Mouse (Mus musculus) heart, embryonic 10.5 days (tissue): ENCODE measurements at regions not wholly inside any gene's neighbourhood (a gene's known extent, or its start where the extent isn't known, plus 50 kb on each side); places are given as distances from the start of the nearest gene placed in this dataset.

Experiments
- DNase-seq: peaks from one replicate; pipeline ENCODE4 v3.0.0-alpha.2; 2017; ENCODE audit warnings: low spot score
- H3K27ac ChIP-seq: fragments of 300-500 bp; sonication (generic); 2 replicates; pipeline ENCODE4 v1.5.1; 2016; ENCODE audit warnings: mild to moderate bottlenecking
- H3K27me3 ChIP-seq: fragments of 300-500 bp; sonication (generic); 2 replicates; pipeline ENCODE4 v1.6.1; 2016; ENCODE audit warnings: mild to moderate bottlenecking; ENCODE audit not compliant: poor library complexity, insufficient read depth, severe bottlenecking
- H3K36me3 ChIP-seq: fragments of 300-500 bp; sonication (generic); 2 replicates; pipeline ENCODE4 v1.6.1; 2016; ENCODE audit warnings: mild to moderate bottlenecking, moderate library complexity
- H3K4me1 ChIP-seq: fragments of 300-500 bp; sonication (generic); 2 replicates; pipeline ENCODE4 v1.6.1; 2016; ENCODE audit warnings: mild to moderate bottlenecking
- H3K4me3 ChIP-seq: fragments of 300-500 bp; sonication (generic); 2 replicates; pipeline ENCODE4 v1.5.1; 2016; ENCODE audit warnings: mild to moderate bottlenecking, moderate library complexity
- H3K9me3 ChIP-seq: fragments of 300-500 bp; sonication (generic); 2 replicates; pipeline ENCODE4 v1.6.1; 2016; ENCODE audit warnings: mild to moderate bottlenecking, moderate library complexity
- WGBS: fragments of 180-500 bp; shearing (Covaris S2); methylation state at CpG from one replicate; pipeline ENCODE4 v1.1.7; 2016; 5-methylcytosine and 5-hydroxymethylcytosine counted together

- no peak overlapping the region for H3K27ac ChIP-seq
- peaks cover 6% of the 10 kb centered on the region; the same call in 1 of the 2 replicates for H3K4me1 ChIP-seq
- WGBS = 84% methylated on average over 8 of the region's 8 CpGs
- H3K36me3 ChIP-seq = no peaks in the 10 kb centered on the region
- DNase-seq = no peak
- no peaks in the 10 kb centered on the region for H3K9me3 ChIP-seq
- no peak overlapping the region for H3K4me3 ChIP-seq
- no peaks in the 10 kb centered on the region for H3K27me3 ChIP-seq
Observed at GRCm38 (mm10) chr7:134549286-134549919, 121.1 kb upstream of the Dock1 start.

GRCm38 (mm10) chr7:134550221-134550809 is 120.1 kb upstream of the Dock1 start:
- WGBS = 53% methylated on average over 7 of the region's 7 CpGs

GRCm38 (mm10) chr7:134552051-134552451 is 118.4 kb upstream of the Dock1 start:
- no peak overlapping the region for H3K27ac ChIP-seq
- no peak overlapping the region for H3K4me3 ChIP-seq
- no peak for DNase-seq
- peaks cover 6% of the 10 kb centered on the region; the same call in 1 of the 2 replicates for H3K4me1 ChIP-seq
- H3K36me3 ChIP-seq = no peaks in the 10 kb centered on the region
- no peaks in the 10 kb centered on the region for H3K9me3 ChIP-seq
- WGBS = 73% methylated on average over 6 of the region's 6 CpGs
- no peaks in the 10 kb centered on the region for H3K27me3 ChIP-seq

More at GRCm38 (mm10) chr7:134550221-134550809, 120.1 kb upstream of the Dock1 start:
- Histone ChIP-seq H3K27ac (0 out of 2 replicates have a peak overlapping the region, but pooled peaks have one; percentile 6), H3K27me3 (no peaks in the 10 kb centered on the region), H3K9me3 (no peaks in the 10 kb centered on the region), H3K4me3 (no peak overlapping the region), H3K4me1 (peaks cover 6% of the 10 kb centered on the region; the same call in 1 of the 2 replicates), H3K36me3 (no peaks in the 10 kb centered on the region)
- DNase-seq = no peak

- Histone ChIP-seq H3K36me3 (no peaks in the 10 kb centered on the region), H3K4me3 (no peak overlapping the region), H3K4me1 (no peaks in the 10 kb centered on the region), H3K27me3 (no peaks in the 10 kb centered on the region), H3K9me3 (no peaks in the 10 kb centered on the region), H3K27ac (no peak overlapping the region)
- no peak for DNase-seq
- WGBS = 52% methylated on average over 4 of the region's 4 CpGs
Observed at GRCm38 (mm10) chr7:134556061-134556460, 114.4 kb upstream of the Dock1 start.

- no peak for DNase-seq
- H3K4me3 ChIP-seq = no peak overlapping the region
- H3K27ac ChIP-seq = no peak overlapping the region
- H3K36me3 ChIP-seq = no peaks in the 10 kb centered on the region
- H3K27me3 ChIP-seq = no peaks in the 10 kb centered on the region
- 84% methylated on average over 5 of the region's 5 CpGs for WGBS
- no peaks in the 10 kb centered on the region for H3K4me1 ChIP-seq
- no peaks in the 10 kb centered on the region for H3K9me3 ChIP-seq
Observed at GRCm38 (mm10) chr7:134566322-134566721, 104.1 kb upstream of the Dock1 start.

- H3K36me3 ChIP-seq = no peaks in the 10 kb centered on the region
- no peak overlapping the region for H3K4me3 ChIP-seq
- no peaks in the 10 kb centered on the region for H3K9me3 ChIP-seq
- H3K4me1 ChIP-seq = no peaks in the 10 kb centered on the region
- no peak overlapping the region for H3K27ac ChIP-seq
- 94% methylated on average over 3 of the region's 3 CpGs for WGBS
- no peak for DNase-seq
- H3K27me3 ChIP-seq = no peaks in the 10 kb centered on the region
Observed at GRCm38 (mm10) chr7:134569247-134569646, 101.2 kb upstream of the Dock1 start.

GRCm38 (mm10) chr7:134570176-134570810 is 100.2 kb upstream of the Dock1 start:
- H3K4me1 ChIP-seq = no peaks in the 10 kb centered on the region
- H3K27ac ChIP-seq = no peak overlapping the region

GRCm38 (mm10) chr7:134581746-134582145 is 88.7 kb upstream of the Dock1 start:
- H3K4me1 ChIP-seq = no peaks in the 10 kb centered on the region
- H3K4me3 ChIP-seq = no peak overlapping the region
- H3K36me3 ChIP-seq = no peaks in the 10 kb centered on the region
- H3K27me3 ChIP-seq = no peaks in the 10 kb centered on the region
- DNase-seq = no peak
- H3K9me3 ChIP-seq = no peaks in the 10 kb centered on the region
- no peak overlapping the region for H3K27ac ChIP-seq

More at GRCm38 (mm10) chr7:134570176-134570810, 100.2 kb upstream of the Dock1 start:
- Histone ChIP-seq H3K9me3 (no peaks in the 10 kb centered on the region), H3K4me3 (no peak overlapping the region), H3K27me3 (no peaks in the 10 kb centered on the region), H3K36me3 (no peaks in the 10 kb centered on the region)
- 73% methylated on average over 5 of the region's 5 CpGs for WGBS
- no peak for DNase-seq

GRCm38 (mm10) chr7:134585478-134585877 is 85.0 kb upstream of the Dock1 start:
- Histone ChIP-seq H3K27ac (no peak overlapping the region), H3K27me3 (no peaks in the 10 kb centered on the region), H3K9me3 (no peaks in the 10 kb centered on the region), H3K36me3 (no peaks in the 10 kb centered on the region), H3K4me1 (peaks cover 4% of the 10 kb centered on the region; the same call in 1 of the 2 replicates), H3K4me3 (no peak overlapping the region)
- 79% methylated on average over 5 of the region's 5 CpGs for WGBS
- no peak for DNase-seq

- Histone ChIP-seq H3K27me3 (no peaks in the 10 kb centered on the region), H3K27ac (no peak overlapping the region), H3K9me3 (no peaks in the 10 kb centered on the region), H3K4me3 (no peak overlapping the region), H3K4me1 (peaks cover 4% of the 10 kb centered on the region; the same call in 1 of the 2 replicates), H3K36me3 (no peaks in the 10 kb centered on the region)
- 93% methylated on average over 6 of the region's 6 CpGs for WGBS
- DNase-seq = no peak
Observed at GRCm38 (mm10) chr7:134586990-134587389, 83.5 kb upstream of the Dock1 start.

GRCm38 (mm10) chr7:134607886-134608285 is 62.6 kb upstream of the Dock1 start:
- Histone ChIP-seq H3K9me3 (no peaks in the 10 kb centered on the region), H3K36me3 (no peaks in the 10 kb centered on the region), H3K27me3 (no peaks in the 10 kb centered on the region), H3K4me1 (no peaks in the 10 kb centered on the region), H3K4me3 (no peak overlapping the region), H3K27ac (no peak overlapping the region)
- WGBS = 42% methylated on average over 3 of the region's 3 CpGs
- no peak for DNase-seq

GRCm38 (mm10) chr7:134610159-134610558 is 60.3 kb upstream of the Dock1 start:
- H3K27ac ChIP-seq = no peak overlapping the region
- no peak for DNase-seq
- H3K27me3 ChIP-seq = no peaks in the 10 kb centered on the region
- no peaks in the 10 kb centered on the region for H3K36me3 ChIP-seq
- H3K4me3 ChIP-seq = no peak overlapping the region
- WGBS = 48% methylated on average over 2 of the region's 2 CpGs
- no peaks in the 10 kb centered on the region for H3K4me1 ChIP-seq
- H3K9me3 ChIP-seq = no peaks in the 10 kb centered on the region

- Histone ChIP-seq H3K4me1 (no peaks in the 10 kb centered on the region), H3K36me3 (no peaks in the 10 kb centered on the region), H3K27me3 (no peaks in the 10 kb centered on the region), H3K27ac (no peak overlapping the region), H3K4me3 (no peak overlapping the region), H3K9me3 (no peaks in the 10 kb centered on the region)
- 87% methylated on average over 9 of the region's 9 CpGs for WGBS
- no peak for DNase-seq
Observed at GRCm38 (mm10) chr7:134611371-134611770, 59.1 kb upstream of the Dock1 start.
